Mouse (Mus musculus) B cell, adult 2 months (primary cell): Measurements from ENCODE around the gene Klrb1c.
A peak's percentile ranks its signal among the peaks of the same experiment; 100 is the strongest.
"Not testable (repeated sequence)": the region's sequence is repeated elsewhere in the genome, so short reads cannot be mapped to it uniquely, and the experiment has no call there.

Experiments used
- DNase-seq, 2 experiments: peaks; one replicate each; pipeline ENCODE4 v3.0.0; 2022

The Klrb1c gene

DNA sequence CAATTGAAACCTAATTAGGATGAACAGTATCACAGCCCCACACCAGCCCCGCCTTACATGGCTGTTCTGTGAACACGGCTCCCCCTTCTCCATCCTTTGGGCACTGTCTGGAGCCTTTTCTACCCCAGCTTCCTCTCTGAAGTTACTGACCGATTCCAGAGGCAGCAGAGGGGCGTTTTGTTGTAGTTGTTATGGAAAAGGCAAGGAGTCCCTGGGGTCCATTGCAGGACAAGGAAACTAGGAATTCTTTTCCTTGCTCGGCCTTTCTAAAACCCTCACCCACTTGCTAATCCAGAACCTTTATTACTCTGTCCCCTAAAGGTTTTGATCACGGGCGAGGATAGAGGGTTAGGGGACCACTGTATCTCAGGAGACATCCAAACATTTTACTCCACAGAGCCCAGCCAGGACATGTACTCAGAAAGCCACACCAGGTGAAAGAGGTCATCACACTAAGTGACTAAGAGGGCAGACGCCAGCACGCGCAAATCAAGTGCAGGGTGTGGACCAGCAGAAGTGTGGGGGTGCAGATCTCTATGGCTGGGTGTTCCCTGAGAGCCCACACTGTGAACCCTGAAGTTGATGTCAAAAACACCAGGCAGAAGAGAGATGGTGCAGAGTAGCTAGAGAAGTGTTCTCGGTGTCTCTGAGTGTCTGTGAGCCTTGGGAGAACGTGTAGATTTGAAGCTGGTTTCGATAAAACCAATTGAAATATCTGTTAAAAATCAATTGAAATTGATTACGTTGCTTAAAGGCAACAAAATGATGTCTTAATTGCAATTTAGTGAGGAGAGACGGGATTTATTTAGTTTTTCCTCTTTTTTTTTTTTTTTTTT lies 9.1 kb upstream of the Klrb1c start:
- DNase-seq: peak in 1 of 2 experiments; percentile 43

DNA sequence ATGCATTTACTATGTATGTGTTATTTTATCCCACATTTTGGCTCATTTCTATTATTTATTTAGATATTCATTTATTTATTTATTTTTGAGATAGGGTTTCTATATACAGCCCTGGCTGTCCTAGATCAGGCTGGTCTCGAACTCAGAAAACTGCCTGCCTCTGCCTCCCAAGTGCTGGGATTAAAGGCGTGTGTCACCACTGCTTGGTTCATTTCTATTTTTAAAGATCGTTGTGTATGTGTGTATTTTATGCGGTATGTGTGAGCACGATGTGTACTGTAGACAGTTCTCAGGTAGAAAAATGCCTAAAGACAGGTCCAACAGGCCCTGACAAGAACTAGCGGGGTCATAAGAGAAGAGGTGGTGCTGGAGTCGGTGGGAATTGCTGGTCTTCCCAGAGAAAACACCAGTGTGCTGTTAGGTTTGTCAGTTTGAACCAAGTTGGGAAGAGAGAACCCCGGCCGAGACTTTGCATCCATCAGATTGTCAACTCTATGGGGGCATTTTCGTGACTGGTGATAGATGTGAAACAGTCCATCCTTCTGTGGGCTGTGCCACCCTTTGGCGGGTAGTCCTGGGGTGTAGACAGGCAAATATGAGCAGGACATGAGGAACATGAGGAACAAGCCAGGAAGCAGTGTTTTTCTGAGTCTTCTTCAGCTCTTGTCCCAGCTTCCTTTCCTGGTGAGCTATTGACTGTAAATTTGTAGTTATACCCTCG lies 8.3 kb upstream of the Klrb1c start:
- DNase-seq: peak in 1 of 2 experiments; percentile 17

DNA sequence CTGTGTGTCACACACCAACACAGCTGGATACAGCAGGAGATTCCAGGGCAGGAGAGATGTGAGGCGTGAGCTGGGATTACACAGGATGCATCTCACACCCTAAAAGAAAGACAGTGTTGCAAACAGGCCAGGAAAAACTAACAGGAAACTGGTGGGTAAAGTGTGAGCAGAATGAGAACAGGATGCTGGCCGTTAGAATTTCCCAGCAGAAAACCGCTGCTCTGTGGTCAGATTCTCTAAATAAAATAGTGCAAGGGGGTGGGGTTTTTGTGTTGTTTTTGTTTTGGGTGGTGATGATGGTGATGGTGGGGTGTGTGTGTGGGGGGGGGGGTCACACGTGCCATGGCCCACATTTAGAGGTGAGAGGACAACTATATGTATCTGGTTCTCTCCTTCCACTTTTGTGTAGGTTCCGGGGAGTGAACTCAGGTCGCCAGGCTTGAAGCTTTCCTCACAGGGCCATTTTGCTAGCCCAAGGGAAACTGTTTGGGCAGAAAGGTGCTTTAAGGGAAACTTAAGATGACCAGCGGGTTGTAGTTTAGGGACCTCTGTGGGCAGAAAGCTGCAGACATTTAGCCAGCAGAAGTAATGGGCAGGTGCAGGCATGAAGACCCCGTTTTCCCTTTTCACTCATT lies 7.4 kb upstream of the Klrb1c start:
- peak in 1 of 2 experiments; percentile 9 for DNase-seq

DNA sequence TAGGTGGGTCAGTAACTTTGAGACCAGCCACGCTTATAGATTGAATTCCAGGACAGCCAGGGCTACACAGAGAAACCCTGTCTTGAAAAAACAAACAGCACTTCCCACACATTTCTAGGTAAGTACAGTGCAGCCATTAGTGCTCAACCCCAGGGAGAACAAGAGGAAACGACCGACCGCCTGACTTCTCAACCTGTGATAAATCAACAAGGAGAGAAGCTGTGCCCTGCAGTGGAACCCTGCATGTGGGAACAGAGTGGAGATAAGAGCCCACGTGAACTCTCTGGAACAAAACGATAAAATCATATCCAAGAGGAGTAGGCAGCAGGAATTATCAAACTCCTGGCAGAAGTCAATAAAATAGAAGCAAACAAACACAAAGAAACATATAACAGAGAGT lies 4.7 kb upstream of the Klrb1c start:
- DNase-seq: no peak

DNA sequence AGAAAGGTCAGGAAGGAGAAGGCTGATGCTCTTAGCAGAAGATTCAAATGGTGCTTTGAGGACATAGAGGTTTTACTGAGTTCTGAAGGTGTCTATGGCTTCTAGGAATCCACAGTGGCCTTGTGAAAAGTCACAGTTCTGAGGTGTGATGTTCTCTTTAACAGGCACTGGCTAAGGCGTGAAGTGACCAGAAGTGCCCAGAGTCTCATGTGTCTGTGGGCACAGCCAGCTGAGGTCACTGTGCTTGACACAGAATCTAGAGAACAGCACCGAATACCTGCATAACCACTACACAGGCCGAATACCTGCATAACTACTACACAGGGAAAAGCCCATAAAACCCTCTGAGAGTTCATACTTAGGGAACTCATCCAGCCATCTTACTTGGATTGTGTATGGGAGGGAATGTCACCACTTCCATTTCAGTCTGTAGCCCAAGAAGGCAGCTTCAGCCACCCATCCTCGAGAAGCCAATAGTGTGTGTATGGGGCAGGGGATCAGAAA lies 1.5 kb upstream of the Klrb1c start:
- DNase-seq: not testable (repeated sequence)

DNA sequence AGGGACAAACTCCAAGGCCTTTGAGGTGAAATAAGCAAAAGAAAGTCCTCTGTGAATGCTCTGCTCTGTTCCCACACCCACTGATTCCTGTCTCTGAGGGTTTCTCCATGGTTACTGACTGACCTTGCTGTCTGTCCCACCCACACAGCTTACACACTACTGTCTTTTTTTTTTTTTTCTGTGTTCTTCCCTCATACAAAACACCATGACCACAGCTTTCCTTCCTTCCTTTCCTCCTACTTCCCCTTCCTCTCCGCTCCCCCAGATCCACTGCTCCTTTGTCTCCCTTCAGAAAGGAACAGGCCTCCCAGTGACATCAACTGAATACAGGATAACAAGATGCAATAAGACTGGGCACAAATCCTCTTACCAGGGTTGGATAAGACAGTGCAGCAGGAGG lies 498 bp downstream of the Klrb1c start:
- no peak for DNase-seq

DNA sequence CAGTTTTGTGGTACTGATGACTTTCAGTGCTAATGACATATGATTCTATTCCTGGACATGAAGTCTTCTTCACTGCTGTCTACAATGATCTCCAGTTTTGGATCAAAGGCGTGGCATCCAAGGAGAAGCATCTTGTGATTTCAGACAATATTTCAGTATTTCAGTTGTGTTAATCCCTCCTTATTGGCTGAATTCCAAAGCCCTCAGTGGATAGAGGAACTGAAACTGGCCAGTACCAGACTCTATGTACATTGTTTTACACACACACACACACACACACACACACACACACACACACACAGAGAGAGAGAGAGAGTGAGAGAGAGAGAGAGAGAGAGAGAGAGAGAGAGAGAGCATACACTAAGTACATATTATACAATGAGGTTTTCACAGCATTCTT lies 2.6 kb downstream of the Klrb1c start:
- DNase-seq: peak; percentile 67 to 74

DNA sequence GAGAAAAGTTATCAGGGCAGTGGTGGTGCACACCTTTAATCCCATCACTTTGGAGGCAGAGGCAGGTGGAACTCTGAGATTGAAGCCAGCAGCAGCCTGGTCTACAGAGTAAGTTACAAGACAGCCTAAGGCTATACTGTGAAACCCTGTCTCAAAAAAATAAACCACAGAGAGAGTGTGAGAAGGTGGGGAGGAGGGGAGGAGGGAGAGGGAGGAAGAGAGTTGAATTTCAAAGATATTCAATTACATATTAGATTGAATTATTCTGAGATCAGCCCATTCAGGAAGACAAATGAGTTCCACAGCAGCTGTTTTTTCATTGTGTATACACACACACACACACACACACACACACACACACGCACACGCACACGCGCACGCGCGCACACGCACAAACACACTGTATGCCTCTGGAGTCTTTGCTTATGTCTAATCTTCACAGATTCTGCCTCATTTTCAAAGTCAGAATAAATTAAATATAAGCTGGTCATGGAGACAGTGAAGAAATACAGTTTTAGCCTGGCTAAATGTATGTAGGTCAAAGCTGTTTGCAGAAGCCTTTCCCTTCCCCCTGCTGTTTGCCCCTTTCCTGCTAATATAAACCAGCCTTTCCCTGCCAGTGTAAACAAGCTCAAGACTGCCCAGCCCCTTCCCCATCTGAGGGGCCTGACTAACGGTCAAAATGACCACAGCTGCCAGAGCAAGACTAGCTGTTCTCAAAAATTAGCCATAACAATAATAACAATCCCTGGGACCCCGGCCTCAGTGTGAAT lies 19.3 kb downstream of the Klrb1c start:
- DNase-seq: no peak

DNA sequence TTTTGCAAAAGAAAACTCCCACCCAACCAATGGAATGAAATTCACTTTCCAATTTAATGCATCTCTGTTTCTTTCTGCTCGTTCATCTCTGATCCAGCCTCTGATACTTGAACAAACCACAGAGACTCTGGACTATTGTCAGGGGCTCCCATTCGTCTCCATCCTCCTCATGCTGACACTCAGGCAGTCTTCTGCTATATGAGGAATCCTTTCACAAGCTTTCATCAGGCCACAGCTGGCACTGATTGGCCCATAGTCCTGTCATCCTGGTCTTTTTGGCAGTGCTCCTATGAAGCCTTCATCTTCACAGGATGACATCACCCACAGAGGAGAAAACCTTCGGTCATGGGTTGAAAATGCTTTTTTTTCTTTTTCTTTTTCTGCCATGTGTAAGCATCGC lies 21.0 kb downstream of the Klrb1c start:
- DNase-seq: no peak

DNA sequence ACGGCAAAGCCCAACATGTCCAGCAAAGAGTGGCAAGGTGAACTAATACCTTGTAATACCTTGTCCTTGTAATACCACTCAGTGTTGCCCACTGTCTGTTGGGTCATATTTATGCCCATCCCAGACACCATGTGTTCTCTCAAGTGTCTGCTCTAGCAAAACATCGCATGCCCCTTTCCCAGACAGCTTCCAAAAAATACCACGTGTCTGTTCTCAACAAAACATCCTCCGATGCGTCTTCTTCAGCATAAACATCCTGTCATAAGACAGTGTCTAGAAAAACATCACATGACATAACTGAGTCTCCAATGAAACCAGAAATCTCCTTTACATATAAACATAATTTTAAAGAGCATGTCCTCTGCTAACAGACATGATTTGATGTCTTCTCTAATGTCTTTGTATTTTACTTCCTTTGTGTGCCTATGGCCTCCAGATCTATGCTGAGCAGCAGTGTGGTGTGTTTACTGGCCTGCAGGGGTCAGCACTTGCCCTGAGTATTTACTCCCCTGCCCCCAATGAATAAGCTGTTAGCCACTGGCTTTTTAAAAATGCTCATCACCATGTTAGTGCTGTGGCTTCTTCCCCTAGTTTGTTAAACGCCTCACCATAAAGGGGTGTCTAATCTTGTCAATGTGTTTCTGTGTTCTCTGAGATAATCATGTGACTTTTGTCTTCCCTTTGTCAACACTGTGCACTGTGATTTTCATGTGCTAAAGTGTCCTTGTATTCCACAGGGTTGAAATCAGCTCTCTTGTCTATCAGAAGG lies 22.3 kb downstream of the Klrb1c start:
- DNase-seq: peak; percentile 70 to 76

DNA sequence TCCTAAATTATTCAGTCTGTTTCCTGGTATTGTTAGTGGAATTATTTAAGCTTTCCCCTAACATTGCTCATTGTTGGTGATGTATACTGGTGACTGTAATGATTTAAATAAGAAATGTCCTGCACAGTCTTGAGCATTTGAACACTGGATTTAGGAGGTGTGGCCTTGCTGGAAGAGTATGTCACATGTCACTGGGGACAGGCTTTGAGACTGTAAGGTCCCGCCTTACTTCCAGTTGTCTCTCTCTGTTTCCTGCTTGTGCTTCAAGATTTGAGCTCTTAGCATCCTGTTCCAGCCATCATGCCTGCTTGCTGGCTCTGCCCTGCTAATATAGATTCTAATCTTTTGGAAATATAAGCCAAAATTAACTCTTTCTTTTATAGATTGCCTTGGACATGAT lies 23.8 kb downstream of the Klrb1c start:
- no peak for DNase-seq

DNA sequence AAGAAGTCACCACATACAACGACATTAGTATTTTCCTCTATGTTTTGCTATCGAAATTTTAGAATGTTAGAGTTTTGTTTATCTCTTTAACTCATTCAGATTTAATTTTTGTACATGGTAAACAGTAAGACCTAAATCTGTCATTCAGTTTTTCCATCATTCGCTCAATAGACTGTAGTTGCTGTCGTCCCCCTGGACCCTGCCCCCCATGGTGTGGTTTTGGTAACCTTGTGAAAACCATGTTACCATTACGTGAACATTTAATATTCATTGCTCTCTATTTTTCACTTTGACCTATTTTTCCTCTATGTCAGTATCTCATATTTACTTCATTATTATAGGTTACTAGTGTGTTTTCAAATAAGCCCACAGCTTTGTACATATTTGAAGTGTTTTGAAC lies 24.4 kb downstream of the Klrb1c start:
- no peak for DNase-seq

DNA sequence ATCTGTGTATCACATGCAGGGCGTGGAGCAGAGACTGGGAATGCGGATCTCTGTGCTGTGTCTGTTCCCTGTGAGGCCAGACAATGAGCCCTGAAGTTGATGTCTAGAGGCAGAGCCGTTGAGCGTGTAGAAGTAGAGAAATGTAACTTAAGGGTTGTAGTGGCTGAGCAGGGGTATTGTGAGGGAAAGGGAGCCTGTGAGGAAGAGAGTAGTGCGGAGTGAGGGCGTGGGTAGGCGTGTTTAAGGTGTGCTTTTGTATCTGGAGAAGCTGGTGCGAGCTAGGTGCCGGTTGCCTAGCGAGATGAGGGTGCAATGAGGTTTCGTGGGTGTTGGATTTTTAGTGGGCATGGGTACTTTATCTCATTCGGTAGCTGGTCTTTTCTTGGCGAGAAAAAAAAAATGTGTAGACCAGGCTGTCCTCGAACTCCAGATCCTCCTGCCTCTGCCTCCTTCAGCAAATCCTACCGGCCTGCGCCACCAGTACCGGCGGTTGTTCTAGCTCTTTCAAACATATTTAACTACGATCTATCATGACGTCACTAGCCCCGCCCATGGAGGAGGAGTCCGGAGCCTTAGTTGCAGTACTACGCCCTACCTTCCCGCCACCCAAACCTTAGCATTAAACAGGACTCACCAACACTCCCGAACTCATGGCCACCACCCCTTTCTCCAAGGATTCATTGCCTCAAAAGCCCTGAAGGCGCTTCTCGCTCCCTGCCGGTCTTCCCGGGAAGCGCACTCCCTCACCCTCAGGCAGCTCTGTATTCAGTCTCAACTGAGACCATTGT lies 25.1 kb downstream of the Klrb1c start:
- peak; percentile 95 to 97 for DNase-seq

DNA sequence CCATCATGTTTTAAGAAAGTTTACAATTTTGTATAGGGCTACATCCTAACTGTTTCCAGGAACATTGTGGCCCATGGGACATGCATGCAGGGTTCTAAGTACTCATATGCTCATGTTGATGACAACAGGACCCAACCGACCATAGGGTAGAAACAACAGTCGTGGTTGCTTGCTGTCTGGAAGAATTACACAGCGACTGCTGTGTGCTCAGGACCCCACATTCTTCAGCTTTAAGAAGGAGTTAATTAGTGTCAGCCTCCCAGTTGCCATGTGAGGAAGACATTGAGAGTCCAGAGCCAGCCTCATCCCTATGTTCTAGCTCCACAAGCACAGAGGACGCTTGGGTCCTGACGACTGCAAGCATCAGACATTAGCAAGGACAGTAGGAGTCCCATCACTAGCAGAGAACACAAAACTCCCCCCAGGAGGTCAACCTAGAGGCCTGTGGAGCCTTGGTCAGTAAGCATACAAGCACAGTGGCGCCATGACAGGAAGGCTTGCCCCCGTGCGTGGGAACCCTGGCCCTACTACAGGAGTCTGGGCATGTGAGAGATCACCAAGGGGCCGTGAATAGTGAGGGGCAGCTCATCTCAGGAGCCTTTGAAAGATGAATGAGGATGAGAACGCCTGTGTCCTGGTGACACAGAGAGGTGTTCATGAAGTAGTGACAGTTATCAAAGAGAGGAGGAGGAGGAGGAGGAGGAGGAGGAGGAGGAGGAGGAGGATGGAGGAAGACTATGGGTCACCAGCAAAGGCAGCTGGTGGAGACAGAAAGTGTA lies 25.9 kb downstream of the Klrb1c start:
- not testable (repeated sequence) for DNase-seq

DNA sequence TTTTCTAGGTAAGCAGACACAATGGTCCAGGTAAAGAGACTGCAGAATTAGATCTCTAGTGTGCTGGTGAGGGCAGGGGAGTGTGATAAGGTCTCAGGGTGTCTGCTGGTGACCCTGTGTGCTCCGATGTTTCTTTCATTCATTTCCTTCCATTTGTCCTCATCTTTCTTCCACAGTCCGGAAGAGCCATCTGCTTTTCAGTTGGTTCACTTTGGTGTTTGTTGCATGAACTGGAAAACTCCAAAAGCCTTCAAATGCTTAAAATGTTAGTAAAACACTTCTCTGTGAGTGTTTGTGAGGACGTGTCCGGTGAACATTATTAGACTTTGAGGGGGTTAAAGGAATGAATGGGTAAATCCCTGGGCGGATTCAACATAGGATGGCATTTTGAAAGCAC lies 27.9 kb downstream of the Klrb1c start:
- no peak for DNase-seq

DNA sequence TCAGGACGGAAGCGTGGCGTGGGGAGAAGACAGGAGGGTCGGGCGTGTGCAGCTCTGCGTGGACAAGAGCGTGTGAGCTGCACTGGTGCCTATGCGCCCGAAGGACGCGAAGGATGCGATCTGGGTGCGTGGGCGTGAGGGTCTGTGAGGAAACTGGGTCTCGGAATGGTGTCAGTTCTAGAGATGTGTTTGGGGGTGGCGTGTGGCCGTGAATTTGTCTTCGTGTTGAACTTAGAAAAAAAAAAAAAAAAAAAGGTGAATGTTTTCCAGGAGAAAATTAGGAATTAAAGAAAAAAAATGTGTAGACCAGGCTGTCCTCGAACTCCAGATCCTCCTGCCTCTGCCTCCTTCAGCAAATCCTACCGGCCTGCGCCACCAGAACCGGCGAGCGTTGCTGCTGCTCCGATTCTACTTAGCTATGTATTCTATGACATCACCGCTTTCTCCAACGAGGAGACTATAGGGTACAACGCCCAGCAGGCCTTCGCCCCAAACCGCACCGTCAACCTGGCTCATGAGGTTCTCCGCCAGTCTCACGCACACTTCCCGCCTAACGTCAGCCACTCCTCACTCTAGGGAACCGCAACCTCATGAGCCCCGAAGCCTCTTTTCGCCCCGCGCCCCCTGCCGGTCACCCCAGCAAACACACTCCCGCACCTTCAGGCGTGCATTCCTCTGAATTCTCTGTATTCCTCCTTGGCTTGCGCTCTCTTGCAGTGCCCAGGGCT lies 28.4 kb downstream of the Klrb1c start:
- peak; percentile 89 to 91 for DNase-seq

DNA sequence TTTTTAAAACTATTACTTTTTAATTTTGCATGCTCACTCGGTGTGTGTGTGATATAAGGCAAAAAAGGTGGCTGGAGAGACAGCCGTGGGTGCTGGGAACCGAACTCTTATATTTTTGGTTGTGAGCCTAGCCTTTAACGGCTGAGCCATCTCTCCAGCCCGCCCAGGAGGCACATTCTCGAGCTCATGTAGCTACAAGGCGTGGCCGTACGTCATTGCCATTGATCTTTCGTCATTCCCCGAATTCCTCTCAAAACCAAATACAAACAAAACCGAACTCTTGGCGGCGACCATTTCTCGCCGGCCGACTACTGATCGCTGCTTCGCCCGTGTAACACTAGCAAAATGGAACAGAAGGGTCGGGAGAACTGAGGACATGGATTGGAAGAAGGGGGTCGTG lies 29.0 kb downstream of the Klrb1c start:
- peak; percentile 96 to 97 for DNase-seq

DNA sequence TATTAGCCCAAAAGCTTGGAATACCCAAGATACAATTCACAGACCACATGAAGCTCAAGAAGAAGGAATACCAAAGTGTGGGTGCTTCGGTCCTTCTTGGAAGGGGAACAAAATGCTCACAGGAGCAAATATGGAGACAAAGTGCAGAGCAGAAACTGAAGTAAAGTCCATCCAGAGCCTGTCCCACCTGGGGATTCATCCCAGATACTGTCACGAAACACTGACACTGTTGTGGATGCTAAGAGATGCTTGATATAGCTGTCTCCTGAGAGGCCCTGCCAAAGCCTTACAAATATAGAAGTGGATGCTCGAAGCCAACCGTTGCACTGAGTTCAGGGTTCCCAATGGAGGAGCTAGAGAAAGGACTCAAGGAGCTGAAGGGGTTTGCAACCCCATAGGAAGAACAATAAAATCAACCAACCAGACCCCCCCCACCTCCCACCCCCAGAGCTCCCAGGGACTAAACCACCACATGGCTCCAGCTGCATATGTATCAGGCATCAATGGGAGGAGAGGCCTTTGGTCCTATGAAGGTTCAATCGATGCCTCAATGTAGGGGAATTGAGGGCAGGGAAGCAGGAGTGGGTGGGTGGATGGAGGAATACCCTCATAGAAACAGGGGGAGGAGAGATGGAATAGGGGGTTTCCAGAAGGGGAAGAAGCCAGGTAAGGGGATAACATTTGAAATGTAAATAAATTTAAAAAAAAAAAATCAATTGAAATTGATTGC lies 29.6 kb downstream of the Klrb1c start:
- DNase-seq: no peak

DNA sequence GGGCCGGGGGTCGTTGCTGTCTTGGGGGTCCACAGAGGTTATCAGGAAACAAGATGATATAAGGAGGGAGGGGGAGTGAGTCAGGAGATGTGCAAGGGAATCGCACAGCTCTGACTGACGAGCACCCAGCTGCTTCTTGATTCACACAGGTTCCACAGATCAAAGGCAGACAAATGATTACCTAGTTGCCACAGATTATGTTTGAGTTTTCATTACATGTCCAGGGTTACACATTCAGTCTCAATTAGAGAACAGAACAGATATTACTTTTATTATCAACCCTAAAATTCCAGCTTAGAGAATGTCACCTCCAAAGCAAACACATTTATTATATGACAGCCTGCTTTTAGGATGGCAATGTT lies 33.6 kb downstream of the Klrb1c start:
- not testable (repeated sequence) for DNase-seq
